ENCODE assay signal across 14 mouse cellular contexts in genomic region chr3:107742071-107742710, GRCm38 (mm10). TPM values are rescaled to one million over a fixed set of nuclear protein-coding genes. Genes with fewer than 3 reads are reported as not detected.
DNase-seq lines count a peak whose midpoint lies in the region; ATAC-seq and TF ChIP-seq lines count a peak whose summit lies in the region.
"Had no signal": no experiment of that assay in that cellular context is flagged by ENCODE, and none has a peak within 500 bp of the region (broad histone marks: within the 10 kb centered on the region; RNA-seq: fewer than 3 reads in every experiment).

No protein-coding gene starts in this region.

- H3K4me1 ChIP-seq in forebrain, embryonic 10.5 days = peaks cover 45% of the 10 kb centered on the region
- peaks cover 19% of the 10 kb centered on the region for H3K4me1 ChIP-seq in forebrain, embryonic 14.5 days (ENCODE audit: control insufficient read depth, insufficient read depth, low read length)
- H3K4me1 ChIP-seq in hindbrain, embryonic 13.5 days (replicated peaks) = peaks cover 29% of the 10 kb centered on the region
- H3K4me1 ChIP-seq in hindbrain, embryonic 14.5 days (replicated peaks; ENCODE audit: control insufficient read depth, insufficient read depth, low read length) = peaks cover 22% of the 10 kb centered on the region
- H3K4me1 ChIP-seq in lung, embryonic 14.5 days (ENCODE audit: insufficient read depth) = peaks cover 33% of the 10 kb centered on the region
- H3K4me1 ChIP-seq in small intestine, adult 2 months (ENCODE audit: control insufficient read depth, insufficient read depth, insufficient read length, low read length) = peaks cover 19% of the 10 kb centered on the region

- H3K4me2 ChIP-seq in forebrain, embryonic 14.5 days (ENCODE audit: low read length) = no peak overlapping the region
- H3K4me2 ChIP-seq in hindbrain, embryonic 13.5 days = no peak overlapping the region
- no peak overlapping the region for H3K4me2 ChIP-seq in hindbrain, embryonic 14.5 days (replicated peaks)
- H3K4me2 ChIP-seq in lung, embryonic 14.5 days = no peak overlapping the region
- H3K4me2 ChIP-seq: midbrain, embryonic 15.5 days; neural tube, embryonic 13.5 days had no signal

- no peaks in the 10 kb centered on the region for H3K27me3 ChIP-seq in forebrain, embryonic 10.5 days (ENCODE audit: poor library complexity, severe bottlenecking)
- no peaks in the 10 kb centered on the region for H3K27me3 ChIP-seq in forebrain, embryonic 14.5 days (replicated peaks; ENCODE audit: control insufficient read depth, insufficient read depth, low read length)
- no peaks in the 10 kb centered on the region for H3K27me3 ChIP-seq in hindbrain, embryonic 13.5 days
- H3K27me3 ChIP-seq in hindbrain, embryonic 14.5 days (ENCODE audit: control insufficient read depth, insufficient read depth, low read length) = no peaks in the 10 kb centered on the region
- no peaks in the 10 kb centered on the region for H3K27me3 ChIP-seq in lung, embryonic 14.5 days (ENCODE audit: insufficient read depth, low read length)
- no peaks in the 10 kb centered on the region for H3K27me3 ChIP-seq in small intestine, adult 2 months (ENCODE audit: control insufficient read depth, insufficient read depth, low read length)
- H3K27me3 ChIP-seq: midbrain, embryonic 15.5 days; neural tube, embryonic 13.5 days had no signal

- no peak overlapping the region for H3K4me3 ChIP-seq in forebrain, embryonic 10.5 days
- no peak overlapping the region for H3K4me3 ChIP-seq in forebrain, embryonic 14.5 days (ENCODE audit: low read depth, low read length)
- no peak overlapping the region for H3K4me3 ChIP-seq in hindbrain, embryonic 13.5 days
- no peak overlapping the region for H3K4me3 ChIP-seq in hindbrain, embryonic 14.5 days (replicated peaks; ENCODE audit: low read length)
- H3K4me3 ChIP-seq in lung, embryonic 14.5 days (ENCODE audit: low read depth, low read length) = no peak overlapping the region
- H3K4me3 ChIP-seq in small intestine, adult 2 months (ENCODE audit: low read depth, low read length) = no peak overlapping the region
- H3K4me3 ChIP-seq: midbrain, embryonic 15.5 days; neural tube, embryonic 13.5 days had no signal

- peaks cover 27% of the 10 kb centered on the region for H3K36me3 ChIP-seq in forebrain, embryonic 10.5 days (replicated peaks)
- H3K36me3 ChIP-seq in forebrain, embryonic 14.5 days (ENCODE audit: control insufficient read depth, insufficient read depth, low read length) = peaks cover 13% of the 10 kb centered on the region; the same call in 1 of the 2 replicates
- H3K36me3 ChIP-seq in hindbrain, embryonic 13.5 days = no peaks in the 10 kb centered on the region; the same call in 1 of the 2 replicates
- no peaks in the 10 kb centered on the region for H3K36me3 ChIP-seq in hindbrain, embryonic 14.5 days (replicated peaks; ENCODE audit: control insufficient read depth, insufficient read depth)
- peaks cover 18% of the 10 kb centered on the region; the same call in 1 of the 2 replicates for H3K36me3 ChIP-seq in lung, embryonic 14.5 days (ENCODE audit: insufficient read depth)
- no peaks in the 10 kb centered on the region; the same call in 1 of the 2 replicates for H3K36me3 ChIP-seq in small intestine, adult 2 months (ENCODE audit: control insufficient read depth, insufficient read depth, low read length)
- H3K36me3 ChIP-seq: midbrain, embryonic 15.5 days had no signal

- H3K9me3 ChIP-seq in forebrain, embryonic 10.5 days = no peaks in the 10 kb centered on the region
- no peaks in the 10 kb centered on the region for H3K9me3 ChIP-seq in forebrain, embryonic 14.5 days (replicated peaks; ENCODE audit: control insufficient read depth, low read length)
- H3K9me3 ChIP-seq in hindbrain, embryonic 13.5 days = no peaks in the 10 kb centered on the region
- no peaks in the 10 kb centered on the region for H3K9me3 ChIP-seq in hindbrain, embryonic 14.5 days (ENCODE audit: control insufficient read depth, low read length)
- H3K9me3 ChIP-seq in lung, embryonic 14.5 days (ENCODE audit: low read depth, low read length) = no peaks in the 10 kb centered on the region
- H3K9me3 ChIP-seq: midbrain, embryonic 15.5 days; neural tube, embryonic 13.5 days had no signal

- no peak overlapping the region for H3K9ac ChIP-seq in forebrain, embryonic 14.5 days (ENCODE audit: low read length)
- no peak overlapping the region for H3K9ac ChIP-seq in hindbrain, embryonic 13.5 days
- no peak overlapping the region for H3K9ac ChIP-seq in hindbrain, embryonic 14.5 days
- H3K9ac ChIP-seq in lung, embryonic 14.5 days = no peak overlapping the region
- H3K9ac ChIP-seq: midbrain, embryonic 15.5 days; neural tube, embryonic 13.5 days had no signal

- no peak for DNase-seq in forebrain, embryonic 10.5 days (ENCODE audit: extremely low spot score, low spot score)
- no peak for DNase-seq in forebrain, embryonic 14.5 days (ENCODE audit: low spot score)
- DNase-seq in hindbrain, embryonic 14.5 days (ENCODE audit: low spot score) = no peak
- no peak for DNase-seq in lung, embryonic 14.5 days
- no peak for DNase-seq in lung, postnatal 25 days (ENCODE audit: low spot score)
- no peak for DNase-seq in layer of hippocampus, adult 11-12 months (ENCODE audit: low spot score)
- DNase-seq: adrenal gland, adult 2 months; cerebellum, postnatal 10 days; thymus, postnatal 25 days had no signal

- no peak for ATAC-seq in forebrain, embryonic 14.5 days
- ATAC-seq in hindbrain, embryonic 13.5 days (ENCODE audit: low FRiP score) = no peak
- no peak for ATAC-seq in hindbrain, embryonic 14.5 days (ENCODE audit: low FRiP score)
- no peak for ATAC-seq in lung, embryonic 14.5 days (ENCODE audit: insufficient read depth)
- ATAC-seq: inflammation-experienced regulatory T-cells, adult 6 months; midbrain, embryonic 15.5 days had no signal

- no peak for TF ChIP-seq POLR2A in small intestine, adult 2 months (IDR thresholded peaks at IDR 0.05; ENCODE audit: low read depth, low read length)

- no peak for TF ChIP-seq CTCF in lung, embryonic 14.5 days (IDR thresholded peaks at IDR 0.05; ENCODE audit: low read depth)
- TF ChIP-seq CTCF in small intestine, adult 2 months (IDR thresholded peaks at IDR 0.05; ENCODE audit: extremely low read depth, insufficient read length, insufficient replicate concordance, low read depth, low read length) = no peak

- H3K27ac ChIP-seq in forebrain, embryonic 10.5 days = peak overlapping the region; percentile 89
- H3K27ac ChIP-seq in forebrain, embryonic 14.5 days (ENCODE audit: low read depth, low read length) = no peak overlapping the region
- 0 out of 2 replicates have a peak overlapping the region, but pooled peaks have one; percentile 81 for H3K27ac ChIP-seq in hindbrain, embryonic 13.5 days
- no peak overlapping the region for H3K27ac ChIP-seq in hindbrain, embryonic 14.5 days
- 0 out of 2 replicates have a peak overlapping the region, but pooled peaks have one; percentile 81 for H3K27ac ChIP-seq in lung, embryonic 14.5 days (ENCODE audit: low read depth)
- peak overlapping the region; percentile 1; the same call in 1 of the 2 replicates for H3K27ac ChIP-seq in small intestine, adult 2 months (ENCODE audit: insufficient read depth, low read depth, low read length)

- WGBS in forebrain, embryonic 10.5 days = 89% methylated on average over 10 of the region's 10 CpGs
- 92% methylated on average over 10 of the region's 10 CpGs for WGBS in forebrain, embryonic 14.5 days
- WGBS in hindbrain, embryonic 13.5 days = 89% methylated on average over 10 of the region's 10 CpGs
- WGBS in hindbrain, embryonic 14.5 days = 94% methylated on average over 10 of the region's 10 CpGs
- 84% methylated on average over 10 of the region's 10 CpGs for WGBS in lung, embryonic 14.5 days
- WGBS in small intestine, adult 2 months = 77% methylated on average over 10 of the region's 10 CpGs

RNA-seq across cellular contexts. Expression of gene Csf1, which starts 18.1 kb away (rescaled TPM):
- 4.6 and 4.8 TPM in 2 replicates for polyA plus RNA-seq in forebrain, embryonic 10.5 days (2016; fragmentation: Nextera tagmentation; extraction: Ambion mirVana)
- polyA plus RNA-seq in forebrain, embryonic 14.5 days (2014; fragmentation: Nextera tagmentation; extraction: Ambion mirVana) = 6.5 and 7.0 TPM in 2 replicates
- polyA plus RNA-seq in hindbrain, embryonic 13.5 days (2015; fragmentation: Nextera tagmentation; extraction: Ambion mirVana) = 6.3 and 6.5 TPM in 2 replicates
- 7.8 and 7.9 TPM in 2 replicates for polyA plus RNA-seq in hindbrain, embryonic 14.5 days (2014; fragmentation: Nextera tagmentation; extraction: Ambion mirVana)
- 9.3 and 12.9 TPM in 2 replicates for polyA plus RNA-seq in lung, embryonic 14.5 days (2014; fragmentation: Nextera tagmentation; extraction: Ambion mirVana)
- 7.7 and 9.7 TPM in 2 replicates for polyA plus RNA-seq in small intestine, adult 2 months (2012; rRNA removed)

RNA-seq across cellular contexts. Expression of gene Ahcyl1, which starts 45.8 kb away (rescaled TPM):
- polyA plus RNA-seq in forebrain, embryonic 10.5 days (2016; fragmentation: Nextera tagmentation; extraction: Ambion mirVana) = 92.3 and 92.4 TPM in 2 replicates
- 104 and 105 TPM in 2 replicates for polyA plus RNA-seq in forebrain, embryonic 14.5 days (2014; fragmentation: Nextera tagmentation; extraction: Ambion mirVana)
- polyA plus RNA-seq in hindbrain, embryonic 13.5 days (2015; fragmentation: Nextera tagmentation; extraction: Ambion mirVana) = 106 and 108 TPM in 2 replicates
- 131 and 141 TPM in 2 replicates for polyA plus RNA-seq in hindbrain, embryonic 14.5 days (2014; fragmentation: Nextera tagmentation; extraction: Ambion mirVana)
- polyA plus RNA-seq in lung, embryonic 14.5 days (2014; fragmentation: Nextera tagmentation; extraction: Ambion mirVana) = 106 and 107 TPM in 2 replicates
- polyA plus RNA-seq in small intestine, adult 2 months (2012; rRNA removed) = 31.6 and 34.9 TPM in 2 replicates

Comparison
In these comparisons a context has a peak if more than half of its experiments do, and no peak if none do; other contexts are left out.
1. H3K27ac ChIP-seq: peak in forebrain, embryonic 10.5 days (single experiment), hindbrain, embryonic 13.5 days (single experiment), lung, embryonic 14.5 days (single experiment) and small intestine, adult 2 months (single experiment); none in forebrain, embryonic 14.5 days (single experiment) and hindbrain, embryonic 14.5 days (single experiment).